Mouse (Mus musculus) brain, adult 2 months (tissue): Measurements from ENCODE around the gene Adam19.

ENCODE experiments used
- DNase-seq: peaks from one replicate; pipeline ENCODE4 v3.0.0; 2011; ENCODE audit warnings: low read depth, low spot score

Gene Adam19

GRCm38 (mm10) chr11:46054911-46055895 is 589 bp upstream of the Adam19 start:
- no peak for DNase-seq

GRCm38 (mm10) chr11:46056770-46057411 is 1.1 kb downstream of the Adam19 start:
- peak; percentile 32 for DNase-seq

GRCm38 (mm10) chr11:46058011-46058410 is 2.2 kb downstream of the Adam19 start:
- no peak for DNase-seq

- DNase-seq = no peak
These were observed 3.1 kb downstream of the Adam19 start for GRCm38 (mm10) chr11:46058916-46059315.

GRCm38 (mm10) chr11:46059887-46060650 is 4.3 kb downstream of the Adam19 start:
- DNase-seq = no peak

GRCm38 (mm10) chr11:46060651-46061020 is 4.8 kb downstream of the Adam19 start:
- no peak for DNase-seq

- no peak for DNase-seq
These were observed 6.1 kb downstream of the Adam19 start for GRCm38 (mm10) chr11:46061776-46062445.

- DNase-seq = peak; percentile 86
These were observed 6.8 kb downstream of the Adam19 start for GRCm38 (mm10) chr11:46062569-46062968.

GRCm38 (mm10) chr11:46062993-46063731 is 7.4 kb downstream of the Adam19 start:
- DNase-seq = peak; percentile 70

- DNase-seq = no peak
These were observed 9.0 kb downstream of the Adam19 start for GRCm38 (mm10) chr11:46064767-46065166.

GRCm38 (mm10) chr11:46065201-46066011 is 9.6 kb downstream of the Adam19 start:
- DNase-seq = peak; percentile 87

GRCm38 (mm10) chr11:46067371-46068060 is 11.7 kb downstream of the Adam19 start:
- DNase-seq = no peak

GRCm38 (mm10) chr11:46068756-46069407 is 13.1 kb downstream of the Adam19 start:
- DNase-seq = no peak

- no peak for DNase-seq
These were observed 13.7 kb downstream of the Adam19 start for GRCm38 (mm10) chr11:46069408-46070003.

GRCm38 (mm10) chr11:46070161-46070560 is 14.4 kb downstream of the Adam19 start:
- no peak for DNase-seq

GRCm38 (mm10) chr11:46070789-46071188 is 15.0 kb downstream of the Adam19 start:
- no peak for DNase-seq

GRCm38 (mm10) chr11:46072466-46073060 is 16.8 kb downstream of the Adam19 start:
- DNase-seq = no peak
